Mouse (Mus musculus): ENCODE data around the gene Kbtbd4. TPM values are rescaled to one million over a fixed set of nuclear protein-coding genes. Genes with fewer than 3 reads are reported as not detected.

Kbtbd4 gene
- total RNA-seq, 2 experiments from 2014 or later, result 18.3 to 26.0 TPM

GRCm38 (mm10) chr2:90903398-90903797 lies 1.1 kb upstream of the Kbtbd4 start:
- no peak for DNase-seq

- no peak for DNase-seq
Measured at GRCm38 (mm10) chr2:90904856-90905224, 300 bp downstream of the Kbtbd4 start.

GRCm38 (mm10) chr2:90906721-90907120 lies 2.2 kb downstream of the Kbtbd4 start:
- no peak for DNase-seq

- DNase-seq, result no peak
Measured at GRCm38 (mm10) chr2:90910861-90911260, 6.3 kb downstream of the Kbtbd4 start.

- no peak for DNase-seq
Measured at GRCm38 (mm10) chr2:90911668-90912067, 7.1 kb downstream of the Kbtbd4 start.

GRCm38 (mm10) chr2:90913671-90914070 lies 9.1 kb downstream of the Kbtbd4 start:
- peak; percentile 48 to 49 for DNase-seq

GRCm38 (mm10) chr2:90915516-90915915 lies 11.0 kb downstream of the Kbtbd4 start:
- no peak for DNase-seq

- no peak for DNase-seq
Measured at GRCm38 (mm10) chr2:90916560-90917232, 12.2 kb downstream of the Kbtbd4 start.

GRCm38 (mm10) chr2:90917233-90917998 lies 12.9 kb downstream of the Kbtbd4 start:
- peak; percentile 78 to 80 for DNase-seq

- no peak for DNase-seq
Measured at GRCm38 (mm10) chr2:90917999-90918698, 13.6 kb downstream of the Kbtbd4 start.

- no peak for DNase-seq
Measured at GRCm38 (mm10) chr2:90921178-90921577, 16.6 kb downstream of the Kbtbd4 start.

- DNase-seq, result no peak
Measured at GRCm38 (mm10) chr2:90922636-90923035, 18.1 kb downstream of the Kbtbd4 start.

GRCm38 (mm10) chr2:90928566-90928965 lies 24.0 kb downstream of the Kbtbd4 start:
- no peak for DNase-seq

GRCm38 (mm10) chr2:90931829-90932228 lies 27.3 kb downstream of the Kbtbd4 start:
- DNase-seq, result no peak

- no peak for DNase-seq
Measured at GRCm38 (mm10) chr2:90932273-90932672, 27.7 kb downstream of the Kbtbd4 start.

- DNase-seq, result no peak
Measured at GRCm38 (mm10) chr2:90938362-90938761, 33.8 kb downstream of the Kbtbd4 start.

- peak in 1 of 2 experiments; percentile 14 for DNase-seq
Measured at GRCm38 (mm10) chr2:90939750-90940149, 35.2 kb downstream of the Kbtbd4 start.

- DNase-seq, result peak; percentile 85 to 90
Measured at GRCm38 (mm10) chr2:90940233-90941229, 36.0 kb downstream of the Kbtbd4 start, which contains the start of gene Celf1. Gene Celf1, plus strand, starts transcription at chr2:90940382.

GRCm38 (mm10) chr2:90941744-90942143 lies 37.2 kb downstream of the Kbtbd4 start:
- DNase-seq, result no peak

GRCm38 (mm10) chr2:90950149-90950548 lies 45.6 kb downstream of the Kbtbd4 start:
- no peak for DNase-seq

- DNase-seq, result no peak
Measured at GRCm38 (mm10) chr2:90950582-90951194, 46.1 kb downstream of the Kbtbd4 start.
